Mouse (Mus musculus) embryo, embryonic 9.5 days (tissue): Measurements from ENCODE around the gene Camk2n1.
A peak's percentile ranks its signal among the peaks of the same experiment; 100 is the strongest.

ENCODE experiments used
- DNase-seq: peaks from one replicate; pipeline ENCODE4 v3.0.0-alpha.2; 2017; ENCODE audit errors: extremely low spot score

Camk2n1 gene

DNA sequence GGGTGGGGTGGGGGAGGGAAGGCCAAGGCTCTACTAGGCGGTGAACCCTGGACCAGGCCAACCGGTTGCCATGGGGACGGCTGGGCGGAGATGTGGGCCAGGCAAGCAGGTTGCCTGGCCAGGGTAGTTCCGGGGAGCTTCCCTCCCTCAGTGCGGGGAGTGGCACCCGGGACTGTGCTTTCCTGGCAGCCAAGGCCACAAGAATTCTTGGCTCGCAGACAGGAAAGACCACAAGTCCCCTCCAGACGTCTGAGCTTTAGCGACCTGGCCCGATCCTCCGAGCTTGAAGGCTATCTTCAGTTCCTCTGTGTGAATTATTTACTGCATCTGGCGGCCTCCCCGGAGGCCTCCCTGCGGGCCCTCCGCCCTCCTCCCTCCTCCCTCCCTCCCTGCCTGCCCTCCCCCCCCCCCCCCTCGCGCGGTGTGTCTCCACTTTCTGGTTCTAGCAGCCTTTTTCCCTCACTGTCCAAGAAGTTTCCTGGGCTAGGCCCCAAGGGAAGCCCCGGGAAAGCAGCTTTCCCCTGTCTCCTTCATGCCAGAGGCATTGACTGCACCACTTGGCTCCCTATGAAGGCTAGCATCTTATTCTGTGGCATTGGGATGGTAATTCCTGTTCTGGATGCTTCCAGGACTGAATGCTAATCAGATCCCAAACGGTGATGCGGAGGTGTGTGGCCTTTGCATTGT lies 10.7 kb downstream of the Camk2n1 start:
- DNase-seq: peak; percentile 83

DNA sequence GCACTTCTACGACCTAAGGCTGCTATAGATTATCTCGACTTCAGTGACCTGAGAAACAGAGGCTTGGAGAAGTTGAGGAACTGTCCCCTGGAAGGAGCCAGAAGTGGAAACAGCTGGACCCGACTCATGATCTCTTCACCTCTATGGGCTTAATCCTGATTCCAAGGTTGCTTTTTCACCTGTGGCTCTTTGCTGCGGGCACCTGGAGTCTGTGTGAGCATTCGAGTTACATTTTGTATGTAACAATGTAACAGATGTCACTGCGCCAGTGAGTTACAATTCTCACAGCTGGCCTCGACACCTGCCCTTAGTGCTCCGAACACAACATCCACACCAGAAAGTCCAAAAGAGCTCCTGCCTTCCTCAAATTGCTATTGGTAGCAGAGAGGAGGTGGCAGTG lies 11.3 kb downstream of the Camk2n1 start:
- DNase-seq: no peak

DNA sequence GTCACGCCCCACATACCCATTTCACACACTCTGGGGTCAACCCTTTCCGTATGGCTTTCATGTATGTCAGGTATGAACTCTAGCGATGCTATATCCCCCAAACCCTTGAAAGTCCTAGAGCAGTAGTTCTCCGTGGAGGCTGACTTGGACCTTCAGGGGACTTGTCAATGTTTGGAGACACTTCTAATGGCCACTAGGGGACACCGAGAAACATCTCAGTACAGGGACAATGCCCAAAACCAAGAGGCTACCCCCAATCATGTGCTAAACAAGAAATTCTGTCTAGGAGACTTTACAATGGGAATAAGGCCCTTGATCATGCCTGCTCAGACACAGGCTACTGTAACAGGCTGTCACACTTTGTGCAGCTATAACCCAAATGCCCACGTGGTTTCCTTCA lies 12.6 kb downstream of the Camk2n1 start:
- no peak for DNase-seq

DNA sequence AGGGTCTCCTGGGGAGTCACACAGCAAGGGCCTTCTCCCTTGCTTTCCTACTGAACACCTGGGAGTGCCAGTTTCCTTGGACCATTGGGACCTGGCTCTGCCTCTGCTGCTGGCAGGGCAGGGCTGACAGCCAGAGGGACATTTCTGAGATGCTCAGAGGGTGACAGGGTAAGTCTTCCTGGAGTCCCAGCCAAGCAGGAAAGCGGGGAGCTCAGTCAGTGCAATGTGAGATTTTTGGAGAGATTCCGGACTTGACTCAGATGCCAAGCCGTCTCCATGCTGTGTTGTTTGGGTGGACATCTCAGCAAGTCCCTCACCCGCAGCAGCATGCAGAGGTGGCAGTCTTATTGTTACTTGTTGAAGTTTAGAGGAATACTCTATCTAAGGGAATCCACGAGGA lies 13.3 kb downstream of the Camk2n1 start:
- no peak for DNase-seq

DNA sequence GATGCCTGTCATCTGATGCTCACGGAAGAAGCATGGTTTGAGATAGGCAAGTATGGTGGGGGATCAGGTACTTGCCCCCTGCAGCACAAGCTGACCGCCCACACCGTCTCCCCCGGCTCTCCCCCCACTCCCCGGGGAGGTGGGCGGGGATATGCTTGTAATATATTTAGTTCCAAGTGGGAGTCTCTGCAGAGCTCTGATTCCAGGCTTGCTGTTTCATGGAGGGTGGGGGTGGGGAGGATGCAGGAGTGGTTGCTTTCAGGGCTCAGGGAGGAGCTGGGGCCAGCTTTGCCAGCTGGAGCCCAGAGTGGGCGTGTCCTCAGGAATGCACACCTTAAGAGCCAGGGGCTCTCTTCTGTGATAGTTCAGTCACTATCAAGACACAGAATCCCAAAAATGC lies 15.0 kb downstream of the Camk2n1 start:
- DNase-seq: no peak

DNA sequence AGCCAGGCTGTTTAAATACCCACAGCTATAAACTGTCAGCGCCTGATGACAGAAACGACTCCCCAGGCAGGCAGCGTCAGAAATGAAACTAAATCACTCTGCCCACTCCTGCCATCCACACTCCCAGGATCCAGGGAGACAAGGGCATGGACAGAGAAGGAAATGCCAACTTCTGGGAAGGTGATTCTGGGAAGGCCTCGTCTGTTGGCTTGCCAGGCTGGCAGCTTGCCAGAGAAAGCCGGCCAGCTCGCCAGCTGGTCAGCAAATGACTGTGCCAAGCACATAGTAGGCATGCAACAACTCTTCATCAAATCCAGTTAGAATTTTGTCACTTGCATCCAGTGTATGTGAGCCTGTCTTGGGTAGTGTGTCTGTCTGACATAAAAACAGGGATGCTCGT lies 17.1 kb downstream of the Camk2n1 start:
- no peak for DNase-seq

DNA sequence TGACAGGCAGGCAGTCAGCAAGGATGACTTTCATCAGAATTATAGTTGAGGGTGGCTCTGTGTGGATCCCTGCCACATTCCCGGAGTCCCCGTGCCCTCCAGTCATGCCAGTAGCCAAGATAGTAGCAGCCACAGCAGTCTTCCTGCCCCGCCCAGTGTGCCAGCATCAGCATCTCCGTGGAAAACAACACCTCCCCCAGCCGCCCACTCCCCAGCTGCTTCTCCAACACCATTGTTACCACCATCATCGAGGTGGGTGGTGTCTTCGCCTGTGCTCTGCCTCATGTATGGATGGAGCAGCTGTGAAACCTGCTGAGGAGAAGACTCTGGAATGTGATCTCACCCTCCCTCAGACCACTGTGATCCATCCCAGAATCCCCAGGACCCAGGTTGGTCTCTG lies 25.5 kb downstream of the Camk2n1 start:
- no peak for DNase-seq

DNA sequence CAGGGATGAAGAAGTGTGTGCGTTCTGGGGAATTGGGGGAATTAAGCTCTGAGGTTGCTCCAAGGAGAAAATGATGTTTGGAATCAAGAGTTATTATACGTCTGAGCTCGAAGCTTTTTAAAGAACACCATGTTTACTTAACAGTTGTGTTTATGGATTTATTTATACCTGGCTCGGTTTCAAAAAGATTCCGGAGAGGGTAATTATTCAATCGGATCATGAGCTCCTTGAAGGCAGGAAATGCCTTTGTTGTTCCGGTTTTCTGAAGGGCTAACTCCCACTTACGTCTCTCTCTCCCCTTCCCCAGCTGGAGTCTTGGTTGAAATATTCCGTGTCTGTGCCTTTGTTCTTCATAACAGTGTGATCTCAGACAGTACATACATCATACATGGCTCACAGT lies 26.8 kb downstream of the Camk2n1 start:
- DNase-seq: no peak

DNA sequence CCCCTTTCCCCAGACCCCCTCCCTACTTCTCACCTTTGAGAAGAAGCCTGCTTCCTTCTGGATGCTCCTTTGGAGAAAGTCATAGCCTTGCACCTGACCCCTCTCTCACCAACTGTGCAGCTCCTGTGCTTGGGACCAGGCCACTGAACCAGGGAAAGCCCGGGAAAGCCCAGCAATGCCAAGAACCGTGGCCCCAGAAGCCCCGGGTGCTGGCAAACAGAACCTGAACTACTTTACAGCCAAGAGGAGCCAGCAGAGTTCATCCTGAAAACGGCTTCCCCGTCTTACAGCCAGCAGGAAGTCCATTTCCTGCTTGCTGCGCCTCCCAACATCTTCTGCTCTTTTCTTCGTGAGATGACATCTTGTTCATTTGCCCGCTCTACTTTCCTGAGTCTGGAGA lies 28.6 kb downstream of the Camk2n1 start:
- DNase-seq: no peak

DNA sequence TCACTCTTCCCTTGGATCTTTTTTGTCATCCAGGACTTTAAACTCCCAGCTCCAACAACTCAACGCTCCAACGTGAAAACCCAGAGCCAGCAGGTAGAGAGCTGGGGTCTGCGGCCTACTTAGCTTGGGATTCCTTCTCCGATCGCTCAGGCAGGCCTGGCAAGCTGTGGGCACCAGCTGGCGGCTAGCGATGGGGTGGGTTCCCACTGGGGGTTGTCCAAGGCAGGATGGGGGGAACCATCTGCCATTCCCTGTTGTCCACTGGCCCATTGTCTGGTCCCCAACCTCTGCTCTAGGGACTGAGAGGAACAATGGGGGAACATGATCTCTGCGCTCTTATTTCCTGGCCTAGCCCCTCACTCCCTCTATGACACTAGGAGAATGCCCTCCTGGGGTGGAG lies 34.1 kb downstream of the Camk2n1 start:
- DNase-seq: no peak

DNA sequence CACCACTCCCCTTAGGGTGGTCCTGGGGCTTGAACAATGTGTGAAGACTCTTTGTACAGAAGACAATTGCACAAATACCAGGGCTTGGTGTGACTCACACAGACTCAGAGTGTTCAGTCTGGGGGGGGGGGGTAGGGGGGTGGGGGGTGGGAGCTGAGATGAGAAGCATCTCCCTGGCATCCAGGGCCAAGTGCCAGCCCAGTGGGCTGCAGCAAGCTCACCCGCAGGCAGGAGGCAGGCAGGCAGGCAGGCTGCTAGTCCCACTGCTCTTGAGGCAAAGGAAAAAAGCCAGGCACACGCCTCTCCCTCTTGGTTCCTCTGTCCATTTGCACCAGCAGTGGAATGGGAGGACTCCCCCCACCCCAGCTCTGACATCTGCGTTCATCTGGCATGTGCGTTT lies 37.0 kb downstream of the Camk2n1 start:
- DNase-seq: no peak

DNA sequence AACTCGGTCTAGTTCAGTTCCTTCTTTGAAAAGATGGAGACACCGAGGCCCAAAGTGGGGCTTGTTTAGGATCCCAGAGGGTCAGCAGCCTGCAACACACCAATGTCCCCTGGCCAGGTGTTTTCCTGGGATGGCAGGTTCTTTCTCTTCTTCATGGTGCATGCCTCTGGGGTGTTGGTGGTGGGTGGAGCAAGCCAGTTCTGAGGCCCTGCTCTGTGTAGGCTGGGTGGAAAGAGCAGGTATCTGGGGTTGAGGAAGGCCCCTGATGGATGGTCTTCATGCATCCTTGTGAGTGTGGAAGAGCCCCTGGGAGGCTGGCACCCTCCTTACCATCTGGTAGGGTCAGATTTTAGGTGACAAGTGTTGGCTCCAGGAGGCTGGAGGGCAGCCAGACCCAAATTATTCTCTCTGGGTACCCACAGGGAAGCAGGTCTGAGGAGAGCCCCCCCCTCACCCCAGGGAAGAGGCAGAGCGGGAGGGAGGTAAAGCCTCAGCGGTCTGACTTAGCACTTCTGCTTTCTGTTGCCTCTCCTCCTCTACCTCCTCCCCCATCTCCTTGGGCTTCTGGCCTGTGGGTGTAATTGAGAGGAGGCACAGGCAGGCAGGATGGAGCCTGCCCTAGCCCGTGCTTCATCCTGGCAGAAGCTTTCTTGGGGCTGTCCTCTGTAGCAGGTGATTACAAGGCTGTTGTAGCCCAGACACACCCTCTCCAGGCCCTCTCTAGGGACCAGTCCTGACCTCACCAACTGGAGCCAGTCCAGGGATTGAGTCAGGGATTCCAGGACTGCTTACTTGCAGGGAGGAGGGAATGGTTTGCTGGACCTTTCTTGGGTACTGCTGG lies 39.3 kb downstream of the Camk2n1 start:
- no peak for DNase-seq

DNA sequence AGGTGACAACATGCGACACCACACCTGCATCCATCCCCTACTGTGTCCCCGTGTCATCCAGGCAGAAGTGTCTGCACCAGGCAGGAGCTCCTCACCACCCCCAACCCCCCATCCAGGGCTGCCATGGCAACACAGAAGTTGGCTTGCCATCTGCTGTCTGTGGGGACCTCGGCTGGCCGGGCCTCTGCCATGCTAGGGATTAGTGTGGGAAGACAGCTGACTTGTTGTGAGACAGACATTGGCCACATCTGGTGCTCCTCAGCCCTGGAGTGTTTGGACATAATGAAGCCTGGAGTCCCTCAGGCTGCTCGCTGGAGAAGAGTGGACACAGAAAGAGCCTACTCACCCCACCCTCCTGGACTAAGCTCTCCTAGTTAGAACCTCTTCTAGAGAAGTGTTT lies 40.8 kb downstream of the Camk2n1 start:
- peak; percentile 42 for DNase-seq

DNA sequence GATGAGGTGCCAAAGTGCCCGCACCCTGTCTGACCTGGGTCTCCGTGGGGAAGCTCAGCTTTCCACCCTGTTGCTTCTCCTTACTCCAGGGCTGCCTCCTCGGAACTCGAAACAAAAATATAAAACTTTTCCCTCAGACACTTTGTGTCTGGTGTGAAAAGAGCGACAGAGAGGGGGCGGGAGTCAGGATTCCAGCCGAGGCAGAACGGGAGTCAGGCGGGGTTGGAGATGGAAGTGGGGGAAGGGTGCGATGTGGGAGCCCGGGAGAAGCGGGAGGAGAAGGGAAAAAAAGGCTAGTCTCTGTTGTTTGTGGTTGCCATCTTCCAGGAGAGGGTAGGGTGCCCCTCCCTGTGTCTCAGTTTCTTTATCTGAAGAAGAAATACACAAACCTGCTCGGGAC lies 41.7 kb downstream of the Camk2n1 start:
- DNase-seq: peak; percentile 19

DNA sequence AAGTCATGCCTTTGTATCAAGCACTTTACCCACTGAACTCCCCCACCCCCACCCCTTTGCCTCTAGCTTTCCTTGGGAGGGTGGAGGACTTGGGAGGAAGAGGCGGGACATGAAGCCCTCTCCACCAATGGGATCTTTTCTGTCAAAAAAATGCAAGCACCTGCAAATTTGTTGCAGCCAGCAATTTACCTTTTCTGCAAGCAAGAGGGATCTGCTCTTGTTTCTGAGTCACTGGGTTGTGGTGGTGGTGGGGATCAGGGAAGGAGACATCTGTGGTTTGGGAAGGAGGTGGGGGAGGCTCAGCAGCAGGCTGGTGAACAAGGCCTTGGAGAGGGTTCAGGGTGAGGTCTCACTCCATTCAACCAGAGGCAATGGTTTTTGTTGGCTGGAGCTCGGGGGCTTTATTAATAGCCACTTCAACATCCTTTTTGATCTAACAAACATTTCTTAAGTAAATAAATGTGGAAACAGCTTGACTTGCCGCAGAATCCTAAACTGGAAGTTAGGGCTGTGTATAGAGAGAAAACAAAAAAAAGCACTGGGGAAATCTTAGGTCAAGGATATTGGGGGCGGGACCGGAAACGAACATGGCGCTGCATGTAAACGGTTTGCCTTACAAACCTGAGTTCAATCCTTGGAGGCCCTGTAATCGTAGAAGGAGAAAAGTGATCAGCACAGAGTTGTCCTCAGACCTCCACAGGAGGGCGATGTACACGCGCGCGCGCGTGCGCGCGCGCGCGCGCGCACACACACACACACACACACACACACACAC lies 42.8 kb downstream of the Camk2n1 start:
- no peak for DNase-seq

DNA sequence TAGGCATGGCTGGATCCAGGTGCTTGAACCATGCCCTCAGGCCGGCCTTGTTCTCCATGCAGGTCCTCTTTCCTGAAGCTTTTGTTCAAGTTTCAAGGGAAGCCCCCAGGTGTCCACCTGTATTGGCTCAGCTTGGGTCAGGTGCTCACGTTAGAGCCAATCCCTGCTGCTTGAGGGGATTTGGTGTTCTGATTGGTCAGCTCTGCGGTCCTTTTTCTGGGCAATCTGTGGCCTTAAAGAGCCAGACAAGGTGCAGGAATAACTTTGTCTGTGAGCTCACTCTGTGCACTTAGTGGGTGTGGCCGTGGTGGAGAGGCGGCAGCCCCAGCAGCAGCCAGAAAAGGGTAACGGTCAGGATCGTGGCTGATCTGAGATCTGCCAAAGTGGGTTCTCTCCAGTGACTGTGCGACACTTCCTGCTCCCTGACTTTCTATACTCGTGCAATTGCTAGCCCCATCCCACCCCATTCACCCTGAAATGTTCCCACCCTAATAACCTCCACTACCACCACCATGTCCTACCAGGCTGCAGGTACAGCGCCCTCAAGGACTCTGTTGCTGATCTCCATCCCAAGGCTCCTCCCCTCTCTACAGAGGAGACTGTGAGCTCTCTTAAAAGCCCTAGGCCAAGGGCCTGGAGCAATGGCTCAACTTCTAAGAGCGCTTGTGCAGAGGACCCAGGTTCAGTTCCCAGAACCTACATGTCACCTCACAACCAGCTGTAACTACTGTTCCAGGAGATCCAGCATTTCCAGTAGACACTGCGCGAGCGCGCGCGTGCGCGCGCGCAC lies 45.9 kb downstream of the Camk2n1 start:
- no peak for DNase-seq

DNA sequence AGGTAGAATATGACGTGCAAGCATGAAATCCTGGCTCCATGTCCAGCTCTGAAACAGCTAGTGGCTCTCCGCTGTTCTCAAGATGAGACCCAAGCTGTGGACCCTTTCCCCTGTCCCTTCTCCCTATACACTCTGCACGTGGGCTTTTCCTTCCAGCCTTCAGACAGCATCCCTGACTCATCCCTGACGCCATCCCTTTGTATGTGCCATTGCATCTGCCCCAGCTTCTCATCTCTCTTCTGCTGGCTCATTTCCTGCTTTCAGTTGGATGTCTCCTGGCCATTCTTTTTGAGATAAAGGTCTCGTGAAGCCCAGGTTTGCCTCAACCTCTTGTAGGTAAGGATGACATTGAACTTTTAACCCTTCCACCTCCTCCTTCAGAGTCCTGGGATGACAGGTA lies 46.9 kb downstream of the Camk2n1 start:
- DNase-seq: no peak

DNA sequence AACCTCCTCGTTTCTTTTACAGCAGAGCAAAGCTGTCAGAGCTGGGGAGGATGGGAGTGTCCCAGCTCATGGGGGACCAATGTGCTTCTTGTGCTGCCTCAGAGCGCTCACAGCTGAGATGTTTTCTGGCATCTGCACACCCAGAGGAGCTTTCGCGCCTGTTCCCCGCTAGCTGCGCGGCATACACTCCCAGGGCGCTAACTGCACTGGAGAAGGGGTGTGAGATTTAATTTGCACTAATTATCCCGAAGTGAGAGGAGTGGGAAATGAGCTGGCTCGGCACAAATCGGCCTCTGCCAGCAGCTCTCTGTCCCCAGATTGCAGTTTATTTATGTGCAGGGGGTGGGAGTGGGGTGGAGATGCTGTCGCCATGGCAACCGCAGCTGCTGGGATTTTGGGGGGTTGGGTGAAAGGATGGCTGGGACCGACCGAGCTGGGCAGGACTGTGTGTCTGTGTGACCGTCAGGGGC lies 50.6 kb downstream of the Camk2n1 start:
- DNase-seq: peak; percentile 44

DNA sequence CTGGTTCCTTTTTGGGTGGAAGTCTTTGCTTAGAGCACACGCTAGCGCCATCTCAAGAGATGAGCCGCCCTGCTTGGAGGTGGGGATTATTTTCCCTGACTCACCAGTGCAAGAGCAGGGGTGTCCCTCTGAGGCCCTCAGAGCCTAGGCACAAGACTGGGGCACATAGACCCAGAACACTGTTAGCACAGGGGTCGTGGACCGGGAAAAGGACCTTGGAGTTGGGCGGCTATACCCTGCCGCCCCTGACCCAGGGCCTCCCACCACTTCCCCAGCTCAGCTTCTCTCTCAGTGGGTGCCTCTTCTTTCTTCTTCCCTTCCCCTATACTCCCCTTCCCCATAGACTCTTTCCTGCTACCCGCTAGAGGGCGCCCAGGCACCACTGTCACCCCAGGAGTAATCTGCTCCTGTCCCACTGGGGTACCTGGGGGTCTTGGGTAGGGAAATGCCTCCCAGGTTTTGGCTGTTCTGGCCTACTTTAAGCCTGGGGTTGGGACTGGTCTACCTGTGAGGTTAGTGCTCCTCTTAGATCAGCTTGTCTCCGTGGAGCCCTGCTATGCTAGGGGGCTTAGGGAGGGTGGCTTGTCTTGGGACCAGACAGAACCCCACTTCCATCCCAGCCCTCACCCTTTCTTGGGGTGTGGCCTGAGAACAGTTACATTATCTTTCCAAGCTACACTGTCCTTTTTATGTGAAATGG lies 51.2 kb downstream of the Camk2n1 start:
- peak; percentile 53 for DNase-seq

DNA sequence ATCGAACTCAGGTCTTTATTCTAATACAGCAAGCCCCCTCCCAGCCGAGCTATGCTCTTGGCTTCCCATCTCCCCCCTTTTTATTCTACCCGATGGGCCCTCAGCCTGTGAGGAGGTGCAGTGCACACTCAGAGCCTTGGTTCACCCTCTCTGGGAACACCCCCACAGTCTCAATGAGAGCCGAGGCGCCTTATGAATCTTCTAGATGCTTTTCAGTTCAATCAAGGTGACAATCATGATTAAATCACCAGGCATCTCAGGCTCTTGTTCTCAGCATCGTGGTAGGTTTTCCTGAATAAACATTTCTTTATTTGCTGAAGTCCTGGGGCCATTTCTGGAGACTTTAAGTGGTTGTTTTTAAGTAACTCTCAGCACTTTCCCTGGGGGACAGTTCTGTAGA lies 53.8 kb downstream of the Camk2n1 start:
- no peak for DNase-seq
